Mouse (Mus musculus) kidney, adult 11 months (tissue): ENCODE measurements at regions not wholly inside any gene's neighbourhood (a gene's known extent, or its start where the extent isn't known, plus 50 kb on each side); places are given as distances from the start of the nearest gene placed in this dataset.
A peak's percentile ranks its signal among the peaks of the same experiment; 100 is the strongest.

ENCODE experiments used
- DNase-seq: peaks from one replicate; pipeline ENCODE4 v3.0.0; 2022

- DNase-seq: no peak
Measured at GRCm38 (mm10) chr1:137212856-137213255, 252.6 kb upstream of the Nr5a2 start.

- no peak for DNase-seq
Measured at GRCm38 (mm10) chr1:137204371-137204770, 244.1 kb upstream of the Nr5a2 start.

DNA sequence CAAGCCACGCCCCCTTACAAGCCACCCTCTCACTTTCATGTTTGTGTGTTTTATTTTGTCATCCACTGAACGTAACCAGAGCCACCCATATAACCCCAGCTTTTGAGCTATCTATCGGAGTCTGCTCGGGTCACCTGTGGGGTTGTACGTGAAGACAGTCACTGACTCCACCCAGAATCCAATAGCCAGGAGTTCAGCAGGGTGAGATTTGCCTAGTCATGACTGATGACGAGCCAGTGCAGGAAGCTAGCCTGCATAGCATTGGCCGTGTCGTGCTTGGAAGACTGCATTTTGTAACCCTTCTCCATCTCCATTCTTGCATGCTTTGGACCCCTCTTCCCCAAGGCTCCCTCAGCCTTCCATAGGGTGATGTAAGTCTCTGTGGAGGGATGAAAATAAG is 243.3 kb upstream of the Nr5a2 start:
- no peak for DNase-seq

- no peak for DNase-seq
Measured at GRCm38 (mm10) chr1:137200931-137201330, 240.7 kb upstream of the Nr5a2 start.

DNA sequence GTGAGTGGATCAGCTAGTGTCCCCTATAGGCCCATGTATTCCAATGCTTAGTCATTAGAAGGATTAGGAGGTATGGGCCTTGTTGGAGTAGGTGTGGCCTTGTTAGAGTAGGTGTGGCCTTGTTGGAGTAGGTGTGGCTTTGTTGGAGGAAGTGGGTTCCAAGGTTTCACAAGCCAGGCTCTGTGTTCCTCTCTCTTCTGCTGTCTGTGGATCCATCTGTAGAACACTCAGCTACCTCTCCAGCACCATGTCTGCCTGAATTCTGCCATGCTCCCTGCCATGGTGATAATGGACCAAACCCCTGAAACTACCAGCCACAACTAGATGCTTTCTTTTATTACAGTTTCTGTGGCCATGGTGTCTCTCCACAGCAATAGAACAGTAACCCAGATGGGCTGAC is 235.7 kb upstream of the Nr5a2 start:
- no peak for DNase-seq

GRCm38 (mm10) chr1:137195065-137195620 is 234.9 kb upstream of the Nr5a2 start:
- peak; percentile 43 for DNase-seq

DNA sequence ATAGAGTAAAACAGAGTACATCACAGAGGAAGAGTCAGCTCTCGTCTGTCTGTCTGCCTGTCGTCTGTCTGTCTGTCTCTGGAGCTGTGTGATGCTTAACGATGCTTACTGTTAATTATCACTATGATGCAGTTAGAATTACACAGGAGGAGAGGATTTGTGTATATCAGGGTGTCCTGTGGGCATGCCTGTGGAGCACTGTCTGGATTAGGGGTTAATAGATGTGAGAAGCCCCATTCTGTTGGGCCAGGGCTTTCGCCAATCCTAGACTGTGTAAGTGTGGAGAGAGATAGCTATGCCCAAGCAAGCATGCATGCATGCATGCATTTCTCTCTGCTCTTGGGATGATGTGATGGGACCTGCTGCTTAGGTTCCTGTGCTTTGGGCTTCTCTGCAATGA is 218.0 kb upstream of the Nr5a2 start:
- DNase-seq: no peak

- no peak for DNase-seq
Measured at GRCm38 (mm10) chr1:137176696-137177095, 216.4 kb upstream of the Nr5a2 start.

DNA sequence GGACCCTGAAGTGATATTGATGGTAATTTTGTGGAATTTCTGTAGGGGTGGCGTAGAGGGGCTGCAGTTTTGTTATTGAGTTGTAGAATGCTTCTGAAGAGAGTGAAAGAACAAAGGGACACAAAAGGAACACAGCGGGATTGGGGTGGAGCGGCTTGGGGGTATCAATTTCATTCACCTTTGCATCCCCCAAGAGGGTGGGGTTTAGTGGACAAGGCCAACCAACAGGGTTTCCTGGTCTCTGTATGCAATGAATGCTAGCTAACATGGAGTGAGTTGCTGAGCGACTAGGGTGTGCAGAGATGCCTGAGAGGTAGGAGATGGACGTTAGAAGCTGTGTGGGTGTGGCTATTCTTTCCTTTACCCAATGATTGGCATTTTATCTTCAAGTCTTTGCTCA is 213.8 kb upstream of the Nr5a2 start:
- no peak for DNase-seq

- no peak for DNase-seq
Measured at GRCm38 (mm10) chr1:137172128-137172527, 211.9 kb upstream of the Nr5a2 start.

DNA sequence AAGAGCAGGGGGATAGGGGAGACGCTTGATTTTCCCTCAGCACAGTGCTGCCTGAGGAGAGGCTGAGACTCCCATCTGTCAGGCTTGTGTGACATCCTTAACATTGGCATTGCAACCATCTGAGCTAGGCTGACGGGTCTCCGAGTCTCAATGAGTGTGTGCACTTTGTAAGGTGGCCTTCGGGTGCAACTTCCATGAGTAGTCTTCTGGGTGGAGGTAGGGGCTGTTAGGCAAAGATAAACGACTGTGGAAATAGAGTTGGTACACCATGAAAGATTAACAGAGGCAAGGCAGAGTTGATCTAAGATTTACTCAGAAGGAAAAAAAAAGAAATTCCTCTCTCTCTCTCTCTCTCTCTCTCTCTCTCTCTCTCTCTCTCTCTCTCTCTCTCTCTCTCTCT is 211.2 kb upstream of the Nr5a2 start:
- no peak for DNase-seq

DNA sequence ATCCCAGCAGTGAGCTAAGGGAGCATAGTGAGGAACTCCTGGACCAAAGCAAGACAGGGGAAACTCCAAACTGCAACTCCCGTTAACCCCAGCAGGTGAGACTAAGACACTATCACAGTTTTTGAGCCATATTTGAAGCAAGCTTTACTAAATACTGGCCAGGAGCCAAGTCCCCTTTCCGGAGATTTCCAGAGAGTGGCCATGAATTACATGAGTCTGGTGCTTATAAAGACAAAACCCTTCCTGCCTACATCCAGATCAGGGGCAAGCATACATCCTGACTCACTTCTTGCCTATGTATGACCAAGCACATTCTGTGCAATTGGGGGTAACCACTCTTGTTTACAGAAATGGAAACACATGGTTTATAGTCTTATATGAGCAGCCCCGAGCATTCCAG is 187.6 kb upstream of the Nr5a2 start:
- DNase-seq: no peak

DNA sequence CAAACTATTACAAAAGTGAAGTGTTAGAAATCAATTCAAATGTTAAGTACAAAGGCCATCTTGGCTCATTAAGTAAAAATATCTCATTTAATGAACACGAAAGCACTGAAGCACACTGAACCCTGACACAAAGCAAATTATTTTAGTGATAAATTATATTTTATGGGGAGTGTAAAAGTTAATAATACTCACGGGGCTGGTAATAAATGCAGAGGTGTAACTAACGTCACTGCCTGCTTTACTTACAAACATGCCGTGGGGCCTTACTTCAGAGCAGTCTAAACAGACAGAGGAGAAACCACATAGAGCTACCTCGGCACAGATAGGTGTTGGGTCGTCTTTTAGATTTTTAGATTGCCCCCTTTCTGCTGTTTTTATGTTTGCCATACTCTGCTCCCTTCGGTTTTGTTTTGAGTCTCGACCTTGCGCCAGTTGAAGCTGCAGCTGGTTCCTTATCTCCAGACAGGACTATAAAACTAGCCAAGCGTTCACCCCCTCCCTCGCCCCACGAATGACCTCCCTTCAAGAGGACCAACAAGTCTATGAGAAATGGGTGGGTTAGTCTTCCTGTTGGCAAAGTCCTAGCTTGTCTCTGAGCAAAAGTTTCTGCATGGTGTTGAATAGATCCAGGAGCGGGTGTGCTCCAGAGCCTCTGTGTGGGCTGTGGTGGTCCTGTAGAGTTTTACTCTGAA is 181.8 kb upstream of the Nr5a2 start:
- no peak for DNase-seq

DNA sequence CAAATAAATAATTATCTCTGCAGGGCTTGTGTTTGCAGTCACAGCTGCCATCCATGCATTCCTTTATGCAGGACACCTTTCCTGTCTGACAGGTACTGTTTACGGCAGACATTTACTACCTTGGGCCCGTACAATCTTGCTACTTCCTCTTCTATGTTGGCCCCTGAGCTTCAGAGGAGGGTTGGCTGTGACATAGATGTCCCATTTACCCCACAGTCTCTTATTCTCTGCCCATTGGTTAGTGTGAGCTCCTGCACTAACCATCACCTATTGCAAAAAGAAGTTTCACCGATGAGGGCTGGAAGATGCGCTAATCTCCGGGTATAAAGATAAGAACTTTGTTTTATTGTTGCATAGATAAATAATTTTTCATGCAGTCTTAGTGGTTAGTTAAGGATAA is 181.1 kb upstream of the Nr5a2 start:
- DNase-seq: no peak

GRCm38 (mm10) chr1:137136156-137136555 is 175.9 kb upstream of the Nr5a2 start:
- no peak for DNase-seq

DNA sequence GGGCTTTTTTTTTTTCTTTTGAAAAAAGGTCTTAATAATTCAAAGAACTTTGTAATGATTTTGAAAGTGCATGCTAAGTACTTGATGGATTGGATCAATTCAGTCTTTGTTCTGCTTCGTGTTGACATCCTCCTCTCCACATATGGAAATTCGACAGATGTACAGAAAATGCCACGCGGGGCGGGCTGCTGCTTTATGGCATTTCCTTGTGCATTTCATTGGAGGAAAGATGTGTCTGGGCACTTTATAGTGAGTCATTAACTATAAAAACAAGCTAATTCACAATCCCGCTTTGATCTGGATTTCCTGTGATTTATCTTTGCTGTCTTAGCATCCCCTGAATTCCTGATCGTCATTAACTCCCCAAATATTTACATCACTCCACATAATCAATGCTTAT is 173.5 kb upstream of the Nr5a2 start:
- DNase-seq: no peak

GRCm38 (mm10) chr1:137130264-137130663 is 170.0 kb upstream of the Nr5a2 start:
- DNase-seq: no peak

- DNase-seq: no peak
Measured at GRCm38 (mm10) chr1:137129116-137129515, 168.9 kb upstream of the Nr5a2 start.

DNA sequence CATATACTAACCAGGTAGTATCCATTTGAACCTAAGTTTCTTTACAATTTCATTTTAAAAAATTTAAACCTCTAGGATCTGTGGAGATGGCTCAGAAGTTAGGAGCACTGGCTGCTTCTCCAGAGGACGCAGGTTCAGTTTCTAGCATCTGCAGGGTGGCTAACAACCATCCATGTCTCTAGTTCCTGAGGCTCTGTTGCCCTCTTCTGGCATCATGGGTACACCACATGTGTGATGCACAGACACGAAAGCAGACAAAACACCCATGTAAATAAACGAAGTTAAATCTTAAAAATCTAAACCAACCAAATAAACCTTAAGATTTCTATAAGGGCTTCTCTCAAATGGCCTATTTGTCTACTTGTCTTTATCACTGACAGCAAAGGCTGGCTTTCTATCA is 157.6 kb upstream of the Nr5a2 start:
- no peak for DNase-seq

DNA sequence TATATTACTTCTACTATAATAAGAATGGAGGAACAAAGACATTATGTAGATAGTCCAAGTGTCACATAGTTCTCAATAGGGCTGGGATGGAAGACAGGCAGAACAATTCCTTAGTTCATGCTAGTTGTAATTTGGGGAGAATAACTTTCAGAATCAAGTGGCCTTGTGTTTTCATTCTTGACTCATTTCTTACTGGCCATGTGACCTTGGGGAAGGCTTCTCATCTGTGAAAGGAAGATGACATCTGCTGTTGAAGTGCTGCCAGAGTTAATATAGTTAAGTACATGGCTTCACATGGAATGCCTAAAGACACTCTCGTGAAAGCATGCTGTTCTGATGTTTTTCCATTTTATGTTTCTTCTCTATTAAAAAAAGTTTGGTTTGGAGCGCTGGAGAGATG is 146.2 kb upstream of the Nr5a2 start:
- no peak for DNase-seq

- DNase-seq: no peak
Measured at GRCm38 (mm10) chr1:137091762-137092161, 131.5 kb upstream of the Nr5a2 start.

DNA sequence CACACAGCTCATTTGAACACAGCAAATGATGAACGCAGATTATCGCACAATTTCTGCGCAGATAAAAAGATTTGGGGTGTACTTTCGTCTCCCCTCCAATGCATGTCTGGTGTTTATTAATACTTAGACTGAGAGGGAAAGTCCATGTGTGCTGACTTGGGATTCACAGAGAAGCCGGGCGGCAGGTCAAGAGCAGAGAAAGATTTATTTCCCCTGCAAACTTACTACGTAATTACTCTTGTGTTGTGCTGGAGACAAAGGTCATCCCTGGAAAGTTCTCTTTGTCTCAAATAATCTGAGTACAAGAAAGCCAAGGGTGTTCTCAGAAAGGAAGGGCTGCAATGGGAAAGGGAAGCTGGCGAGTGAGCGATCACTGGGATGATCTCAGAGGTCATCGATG is 127.9 kb upstream of the Nr5a2 start:
- DNase-seq: no peak

- DNase-seq: no peak
Measured at GRCm38 (mm10) chr1:137086766-137087165, 126.5 kb upstream of the Nr5a2 start.

GRCm38 (mm10) chr1:137083500-137083899 is 123.3 kb upstream of the Nr5a2 start:
- no peak for DNase-seq

DNA sequence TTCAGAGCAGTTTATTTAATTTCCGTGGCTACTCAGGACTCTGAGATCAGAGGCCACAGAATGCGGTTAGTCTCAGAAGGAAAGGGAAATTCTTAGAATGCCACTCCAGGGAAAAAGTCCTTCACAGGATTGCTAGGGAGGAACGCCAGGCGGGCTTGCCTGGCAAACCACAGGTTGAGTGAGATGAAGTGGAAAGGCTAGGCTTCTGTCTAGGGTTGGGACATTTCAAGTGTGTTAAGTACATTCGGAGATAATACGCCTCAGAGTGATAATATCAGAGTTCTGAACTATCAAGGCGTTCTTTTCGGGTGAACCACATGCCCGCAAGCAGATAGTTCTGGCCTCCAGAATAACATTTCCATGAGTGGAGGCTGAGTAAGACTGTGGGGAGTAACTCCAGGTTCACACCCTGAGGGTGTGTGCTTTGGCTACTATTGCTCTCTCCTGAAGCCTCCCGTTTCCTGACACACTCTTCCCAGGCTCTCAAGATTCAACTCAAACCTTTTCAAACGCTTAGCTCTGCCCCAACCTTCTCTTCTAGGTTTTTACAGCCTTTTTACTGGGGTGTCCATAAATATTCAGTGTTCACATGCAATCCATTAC is 119.3 kb upstream of the Nr5a2 start:
- no peak for DNase-seq
